Mouse (Mus musculus) ES-E14 (cell line): ENCODE data around the gene Wdr92. TPM values are rescaled to one million over a fixed set of nuclear protein-coding genes. Genes with fewer than 3 reads are reported as not detected.

Experiments used
- DNase-seq: peaks from one replicate; pipeline ENCODE4 v3.0.0-alpha.2; 2013; ENCODE audit warnings: low read depth, low spot score
- H3K27ac ChIP-seq: 2 replicates; pipeline ENCODE4 v1.5.1; 2012; ENCODE audit warnings: low read depth, mild to moderate bottlenecking, low read length, moderate library complexity, mixed read lengths; ENCODE audit not compliant: poor library complexity, insufficient read depth, severe bottlenecking
- H3K36me3 ChIP-seq: 2 replicates; pipeline ENCODE4 v1.6.1; 2012; ENCODE audit warnings: mild to moderate bottlenecking, low read length, moderate library complexity, mixed read lengths; ENCODE audit not compliant: control insufficient read depth, poor library complexity, insufficient read depth, severe bottlenecking
- H3K4me1 ChIP-seq, 2 experiments: fragments of 150-350 bp in 1 of 2; sonication (generic) in 1 of 2; 2 replicates each; pipeline ENCODE4 v1.6.1; 2012; ENCODE audit warnings: low read length in 2 of 2, mild to moderate bottlenecking in 1 of 2, mixed read lengths in 1 of 2; ENCODE audit not compliant: control insufficient read depth in 2 of 2, insufficient read depth in 2 of 2, poor library complexity in 1 of 2
- H3K4me3 ChIP-seq, 2 experiments: fragments of 150-350 bp in 1 of 2; sonication (generic) in 1 of 2; 2 replicates each; pipeline ENCODE4 v1.5.1; 2012; ENCODE audit warnings: low read length in 2 of 2, low read depth in 1 of 2, mild to moderate bottlenecking in 1 of 2, mixed read lengths in 1 of 2; ENCODE audit not compliant: insufficient read depth in 1 of 2, poor library complexity in 1 of 2, severe bottlenecking in 1 of 2
- H3K9ac ChIP-seq: 2 replicates; pipeline ENCODE4 v1.6.1; 2012; ENCODE audit warnings: low read depth, mild to moderate bottlenecking, low read length, mixed read lengths; ENCODE audit not compliant: poor library complexity, insufficient read depth, severe bottlenecking
- H3K9me3 ChIP-seq: fragments of 150-350 bp; sonication (generic); 2 replicates; pipeline ENCODE4 v1.6.1; 2012; ENCODE audit warnings: low read depth, mild to moderate bottlenecking, low read length; ENCODE audit not compliant: control insufficient read depth, insufficient read depth
- CHD2 ChIP-seq: IDR thresholded peaks from 2 replicates; pipeline ENCODE4 v1.6.1; 2014; ENCODE audit warnings: mild to moderate bottlenecking, low read depth, low read length, inconsistent platforms
- HCFC1 ChIP-seq: IDR thresholded peaks from 2 replicates; pipeline ENCODE4 v1.6.1; 2012; ENCODE audit warnings: low read length, inconsistent platforms, borderline replicate concordance; ENCODE audit not compliant: insufficient read depth
- MAFK ChIP-seq: IDR thresholded peaks from 2 replicates; pipeline ENCODE4 v1.6.1; 2014; ENCODE audit warnings: mild to moderate bottlenecking, low read depth, low read length, inconsistent platforms; ENCODE audit not compliant: insufficient read depth
- ZC3H11A ChIP-seq: IDR thresholded peaks from 2 replicates; pipeline ENCODE4 v1.6.1; 2012; ENCODE audit warnings: low read depth, mild to moderate bottlenecking, inconsistent platforms, low read length, borderline replicate concordance
- ZNF384 ChIP-seq: IDR thresholded peaks from 2 replicates; pipeline ENCODE4 v1.6.1; 2012; ENCODE audit warnings: low read depth, low read length, inconsistent platforms
- in situ Hi-C, 2 experiments: fragments of 600-800 bp; cut with MboI; formaldehyde crosslinking; loops; one replicate each; pipeline ENCODE4 v1.15.1; 2025; ENCODE audit warnings: low sequenced_read_pairs in 2 of 2, inconsistent platforms in 1 of 2; ENCODE audit not compliant: unreplicated experiment in 2 of 2
- total RNA-seq: library from RNA; depleted of rRNA; stranded (reverse); fragments of 300-350 nt; gene quantifications from 2 replicates; pipeline ENCODE4 v1.2.3, GENCODE M21; 2012

Gene Wdr92
- total RNA-seq, 1 experiment: 31.5 TPM

- no peaks in the 10 kb centered on the region for H3K36me3 ChIP-seq
- no peak overlapping the region; the same call in 1 of the 2 replicates for H3K27ac ChIP-seq
- H3K4me1 ChIP-seq: peaks cover 0 to 11% of the 10 kb centered on the region in 2 experiments; a peak in 2 of 4 replicates
- in situ Hi-C loops: no loop called here
- no peak overlapping the region; the same call in 1 of the 2 replicates for H3K9ac ChIP-seq
- TF ChIP-seq MAFK: no peak
- no peaks in the 10 kb centered on the region for H3K9me3 ChIP-seq
- DNase-seq: no peak
- no peak overlapping the region for H3K4me3 ChIP-seq
These were observed 1.3 kb downstream of the Wdr92 start for GRCm38 (mm10) chr11:17183165-17183564.

- TF ChIP-seq MAFK (no peak), ZNF384 (no peak), ZC3H11A (no peak), CHD2 (no peak), HCFC1 (no peak)
- DNase-seq: no peak
- in situ Hi-C loops: no loop called here
- no peak overlapping the region for H3K4me3 ChIP-seq
- H3K36me3 ChIP-seq: no peaks in the 10 kb centered on the region
- peaks cover 0 to 4% of the 10 kb centered on the region in 2 experiments; a peak in 1 of 4 replicates for H3K4me1 ChIP-seq
- no peak overlapping the region for H3K27ac ChIP-seq
- H3K9me3 ChIP-seq: no peaks in the 10 kb centered on the region
- H3K9ac ChIP-seq: no peak overlapping the region
These were observed 5.7 kb downstream of the Wdr92 start for GRCm38 (mm10) chr11:17187649-17188048.

- in situ Hi-C loops: no loop called here
- DNase-seq: no peak
- H3K4me1 ChIP-seq: 0 out of 4 replicates have a peak, but pooled peaks cover 0 to 2% of the 10 kb centered on the region in 2 experiments
- no peaks in the 10 kb centered on the region; the same call in 1 of the 2 replicates for H3K36me3 ChIP-seq
- no peak overlapping the region for H3K9ac ChIP-seq
- H3K9me3 ChIP-seq: no peaks in the 10 kb centered on the region
- H3K27ac ChIP-seq: no peak overlapping the region
- no peak overlapping the region for H3K4me3 ChIP-seq
- TF ChIP-seq HCFC1 (no peak), MAFK (no peak), ZC3H11A (no peak), ZNF384 (no peak), CHD2 (no peak)
These were observed 6.9 kb downstream of the Wdr92 start for GRCm38 (mm10) chr11:17188786-17189185.

GRCm38 (mm10) chr11:17192151-17192844 lies 10.4 kb downstream of the Wdr92 start:
- TF ChIP-seq HCFC1 (no peak), CHD2 (no peak), ZC3H11A (no peak), ZNF384 (no peak), MAFK (no peak)
- Histone ChIP-seq H3K4me1 (no peaks in the 10 kb centered on the region), H3K9me3 (no peaks in the 10 kb centered on the region; the same call in 1 of the 2 replicates), H3K36me3 (peaks cover 13% of the 10 kb centered on the region), H3K4me3 (no peak overlapping the region), H3K9ac (no peak overlapping the region), H3K27ac (no peak overlapping the region)
- no peak for DNase-seq
- in situ Hi-C loops: no loop called here

- Histone ChIP-seq H3K27ac (no peak overlapping the region), H3K4me1 (no peaks in the 10 kb centered on the region), H3K9ac (no peak overlapping the region), H3K9me3 (no peaks in the 10 kb centered on the region; the same call in 1 of the 2 replicates), H3K4me3 (no peak overlapping the region), H3K36me3 (peaks cover 27% of the 10 kb centered on the region)
- in situ Hi-C loops: no loop called here
- DNase-seq: no peak
- TF ChIP-seq CHD2: no peak
- TF ChIP-seq ZNF384: no peak
- TF ChIP-seq ZC3H11A: no peak
- no peak for TF ChIP-seq HCFC1
- no peak for TF ChIP-seq MAFK
These were observed 17.3 kb downstream of the Wdr92 start for GRCm38 (mm10) chr11:17199170-17199569.
